Mouse (Mus musculus): ENCODE measurements at regions not wholly inside any gene's neighbourhood (a gene's known extent, or its start where the extent isn't known, plus 50 kb on each side); places are given as distances from the start of the nearest gene placed in this dataset.
A peak's percentile ranks its signal among the peaks of the same experiment; 100 is the strongest.

GRCm38 (mm10) chr1:90398396-90398975 is 194.7 kb downstream of the Ackr3 start:
- DNase-seq (ENCODE audit: low read depth, low spot score) = no peak

GRCm38 (mm10) chr1:90403057-90403456 is 199.3 kb downstream of the Ackr3 start:
- DNase-seq (ENCODE audit: low read depth, low spot score) = no peak

- DNase-seq (ENCODE audit: low read depth, low spot score) = no peak
These were observed 197.9 kb upstream of the Cops8 start for GRCm38 (mm10) chr1:90404717-90405487.

GRCm38 (mm10) chr1:90406663-90407062 is 196.1 kb upstream of the Cops8 start:
- no peak for DNase-seq (ENCODE audit: low read depth, low spot score)

- DNase-seq (ENCODE audit: low read depth, low spot score) = no peak
These were observed 194.1 kb upstream of the Cops8 start for GRCm38 (mm10) chr1:90408504-90409215.

GRCm38 (mm10) chr1:90409236-90409635 is 193.5 kb upstream of the Cops8 start:
- no peak for DNase-seq (ENCODE audit: low read depth, low spot score)

DNA sequence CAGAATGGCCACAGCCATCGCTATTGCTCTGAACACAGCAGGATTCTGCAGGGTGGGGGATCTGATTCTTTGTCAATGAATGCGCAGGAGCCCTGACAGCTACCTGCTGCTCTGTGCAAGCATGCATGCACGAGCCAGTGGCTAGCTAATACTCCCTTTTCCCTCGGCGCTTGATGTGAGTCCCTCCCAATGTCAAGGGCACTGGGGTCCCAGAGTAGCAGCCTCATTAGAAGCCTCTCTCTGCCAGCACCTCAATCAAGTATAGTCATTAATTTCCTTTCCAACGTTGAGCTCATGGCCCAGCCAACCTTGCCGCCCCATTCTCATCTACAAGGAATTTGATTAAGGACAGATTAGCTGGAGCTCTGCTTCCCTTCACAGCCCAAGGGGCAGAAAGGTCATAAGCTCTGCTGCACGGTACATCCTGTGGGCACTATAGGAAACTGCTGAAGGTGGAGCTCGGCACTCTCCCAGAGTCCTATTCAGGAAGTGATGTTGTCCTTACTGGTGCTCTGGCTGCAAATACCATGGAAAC is 190.2 kb upstream of the Cops8 start:
- DNase-seq (ENCODE audit: low read depth, low spot score) = peak; percentile 28

DNA sequence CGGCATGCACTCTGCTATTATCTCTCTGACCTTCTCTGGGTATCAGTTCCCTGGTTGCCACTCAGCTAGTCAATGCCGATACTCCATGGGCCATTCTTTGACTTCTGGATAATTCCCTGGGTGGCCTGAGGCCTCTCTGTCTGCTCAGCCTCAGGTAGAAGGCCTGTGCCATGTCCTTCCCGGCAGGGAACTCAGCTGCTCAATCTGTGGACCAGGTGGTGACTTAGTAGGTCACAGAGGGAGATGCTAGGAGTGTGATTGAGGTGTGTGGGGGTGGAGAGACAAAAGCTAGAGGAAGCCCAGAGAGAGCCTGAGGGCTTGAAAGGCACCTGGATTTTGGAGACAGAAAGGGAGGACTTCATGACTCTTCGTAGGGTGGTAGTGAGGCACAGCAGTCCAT is 188.0 kb upstream of the Cops8 start:
- DNase-seq (ENCODE audit: low read depth, low spot score) = no peak

DNA sequence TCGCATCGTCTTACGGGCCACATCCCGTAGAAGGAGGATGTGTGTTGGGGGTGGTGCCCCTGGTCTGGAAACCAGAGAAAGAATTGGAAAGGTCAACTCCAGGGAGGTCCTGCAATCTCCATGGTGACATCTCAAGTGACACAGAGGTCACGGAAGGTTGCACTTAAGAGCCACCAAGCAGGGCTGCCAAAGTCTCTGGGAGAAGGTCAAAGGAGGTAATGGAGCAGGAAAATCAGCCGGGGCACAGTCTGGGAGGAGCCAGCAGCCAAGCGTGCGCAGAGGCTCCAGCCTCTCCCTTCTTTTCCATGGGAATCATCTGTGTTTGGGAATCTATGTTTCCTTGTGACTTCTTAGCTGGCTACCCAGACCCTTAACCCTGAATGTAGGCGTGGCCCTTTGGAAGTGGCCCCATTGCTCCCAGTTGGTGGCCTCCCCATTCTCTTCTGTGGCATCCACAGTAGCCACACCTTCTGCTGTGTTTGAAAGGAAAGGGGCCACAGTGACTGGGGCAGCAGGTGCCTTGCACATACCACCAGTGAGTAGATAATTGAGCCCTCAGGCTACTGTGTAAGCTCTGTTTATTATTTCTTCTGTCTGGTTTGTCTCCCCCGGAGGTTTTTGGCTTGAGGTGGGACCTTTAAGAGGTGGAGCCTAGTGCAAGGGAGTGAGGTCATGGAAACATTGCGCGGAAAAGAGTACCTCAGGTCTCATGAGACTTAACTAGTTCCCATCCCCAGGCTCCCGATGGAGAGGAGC is 178.5 kb upstream of the Cops8 start:
- DNase-seq (ENCODE audit: low read depth, low spot score) = peak; percentile 96

DNA sequence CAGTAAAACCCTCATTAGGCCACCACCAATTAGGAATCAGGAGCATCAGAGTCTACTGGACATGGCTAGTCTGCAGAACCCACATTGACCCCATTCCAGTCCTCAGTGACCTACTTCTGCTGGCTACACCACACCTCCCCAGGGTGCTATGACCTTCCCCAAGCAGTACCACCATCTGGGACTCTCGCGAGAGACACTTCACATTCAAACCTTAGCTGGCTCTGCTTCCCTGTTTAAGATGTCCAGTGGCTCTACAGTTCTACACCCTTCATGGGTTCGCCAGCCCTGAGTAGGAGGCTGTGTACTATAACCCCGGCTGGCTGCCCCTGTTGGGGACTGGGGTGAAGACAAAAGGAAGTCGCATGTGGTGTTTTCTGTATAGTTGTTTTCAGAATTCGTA is 174.4 kb upstream of the Cops8 start:
- DNase-seq (ENCODE audit: low read depth, low spot score) = no peak

- peak; percentile 52 for DNase-seq (ENCODE audit: low read depth, low spot score)
These were observed 174.0 kb upstream of the Cops8 start for GRCm38 (mm10) chr1:90428774-90429173.

DNA sequence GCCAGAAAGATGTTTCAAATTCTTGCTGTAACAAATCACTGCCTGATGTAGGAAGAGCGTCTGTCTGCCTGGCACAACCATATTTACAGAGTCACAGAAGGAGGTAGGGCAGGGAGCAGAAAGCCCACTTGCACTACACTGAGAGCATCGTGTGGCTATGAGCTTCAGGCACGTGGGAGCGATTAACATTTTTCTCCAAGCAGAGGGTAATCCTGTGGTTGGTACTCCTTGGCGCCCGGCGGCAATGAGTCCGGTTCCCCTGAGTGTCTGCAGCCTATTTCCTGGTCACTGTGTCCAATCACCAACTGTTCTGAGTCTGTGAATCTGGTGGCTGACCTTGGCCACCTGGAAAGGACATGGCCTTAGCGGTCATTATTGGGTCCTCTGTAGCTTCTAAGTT is 172.3 kb upstream of the Cops8 start:
- DNase-seq (ENCODE audit: low read depth, low spot score) = no peak

GRCm38 (mm10) chr1:90431783-90432182 is 171.0 kb upstream of the Cops8 start:
- no peak for DNase-seq (ENCODE audit: low read depth, low spot score)

GRCm38 (mm10) chr1:90433911-90434310 is 168.9 kb upstream of the Cops8 start:
- no peak for DNase-seq (ENCODE audit: low read depth, low spot score)

DNA sequence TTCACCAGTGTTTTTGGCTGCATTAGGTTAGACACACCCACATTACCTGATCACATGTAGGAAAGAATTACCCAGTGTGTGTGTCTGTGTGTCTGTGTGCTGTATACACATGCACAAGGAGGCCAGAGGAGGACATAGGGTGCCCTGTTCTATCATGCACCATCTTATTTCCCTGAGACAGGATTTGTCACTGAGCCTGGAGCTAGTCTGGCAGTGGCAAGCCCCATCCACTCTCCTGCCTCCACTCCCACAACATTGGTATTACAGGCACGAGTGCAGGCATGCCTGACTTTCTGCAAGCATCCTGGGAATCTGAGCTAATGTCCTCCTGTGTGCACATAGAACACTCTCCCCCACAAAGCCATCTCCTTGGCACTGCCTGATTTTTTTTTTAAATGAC is 162.1 kb upstream of the Cops8 start:
- DNase-seq (ENCODE audit: low read depth, low spot score) = no peak

- no peak for DNase-seq (ENCODE audit: low read depth, low spot score)
These were observed 161.5 kb upstream of the Cops8 start for GRCm38 (mm10) chr1:90441134-90441868.

DNA sequence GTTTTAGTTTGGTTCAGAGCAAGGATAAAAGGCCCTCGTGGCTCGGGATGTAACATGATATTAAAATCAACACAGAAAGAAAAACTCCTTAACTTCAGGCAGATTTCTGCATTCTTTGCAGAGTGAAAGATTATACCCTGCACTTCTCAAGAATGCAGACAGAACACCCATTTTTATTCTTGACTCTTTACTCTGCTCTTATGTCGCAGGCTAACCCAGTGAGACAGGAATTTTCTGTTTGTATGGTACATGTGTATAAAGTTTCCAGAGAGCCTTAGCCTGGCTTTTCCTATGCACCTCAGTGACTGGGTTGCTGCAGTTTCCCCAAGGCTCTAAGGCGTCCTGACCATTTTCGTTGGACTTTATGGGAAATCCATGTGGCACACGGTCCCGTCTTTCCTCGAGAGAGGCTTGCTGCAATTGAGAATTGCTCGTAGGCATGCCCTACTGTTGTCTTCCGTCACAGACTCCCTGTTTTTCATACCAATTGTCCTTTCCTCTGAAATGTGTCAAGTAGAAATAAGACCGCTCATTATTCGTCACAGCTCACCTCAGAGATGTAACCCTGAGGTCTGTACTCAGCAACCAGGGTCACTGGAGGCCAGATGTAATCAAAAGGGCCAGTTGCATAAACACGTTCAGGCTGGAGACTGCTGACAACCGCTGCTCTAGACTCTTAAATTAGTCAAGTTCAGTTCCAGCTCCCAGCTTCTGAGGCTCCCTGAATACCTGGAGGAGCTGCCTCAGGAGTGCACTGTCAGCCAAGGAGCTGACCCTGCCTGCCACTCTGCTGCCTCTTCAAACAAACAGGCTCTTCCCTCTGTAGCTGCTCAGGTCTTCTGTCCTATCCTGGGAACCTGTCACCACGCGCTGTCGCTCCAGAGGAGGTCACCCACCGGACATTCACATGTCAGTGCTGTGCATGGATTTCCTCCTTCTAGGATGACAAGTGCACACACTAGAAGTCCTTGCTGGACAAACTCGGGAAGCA is 160.2 kb upstream of the Cops8 start:
- DNase-seq (ENCODE audit: low read depth, low spot score) = no peak

- DNase-seq (ENCODE audit: low read depth, low spot score) = no peak
These were observed 153.1 kb upstream of the Cops8 start for GRCm38 (mm10) chr1:90449571-90450226.

- DNase-seq (ENCODE audit: low read depth, low spot score) = no peak
These were observed 150.7 kb upstream of the Cops8 start for GRCm38 (mm10) chr1:90451942-90452557.

Measured in skeletal muscle tissue, adult 2 months (tissue).